Mouse (Mus musculus) left cerebral cortex, adult 18-20 months (tissue): ENCODE data around the gene Gm45808. TPM values are rescaled to one million over a fixed set of nuclear protein-coding genes. Genes with fewer than 3 reads are reported as not detected.
A peak's percentile ranks its signal among the peaks of the same experiment; 100 is the strongest.
"Not testable (repeated sequence)": the region's sequence is repeated elsewhere in the genome, so short reads cannot be mapped to it uniquely, and the experiment has no call there.

Experiments used
- DNase-seq, 2 experiments: peaks; one replicate each; pipeline ENCODE4 v3.0.0; 2021 to 2022; ENCODE audit warnings: low spot score in 2 of 2, mixed read lengths in 1 of 2
- total RNA-seq, 2 experiments: library from RNA; stranded (reverse); gene quantifications; 2 replicates each; pipeline ENCODE4 v1.2.3; 2021

The Gm45808 gene
- total RNA-seq, 2 experiments from 2014 or later = 2.5 to 3.8 TPM

- peak; percentile 88 to 91 for DNase-seq
Measured at GRCm38 (mm10) chr7:45509912-45510787, 23.5 kb upstream of the Gm45808 start, which contains the start of gene Nucb1. Nucb1 (minus strand) TSS chr7:45510406.

GRCm38 (mm10) chr7:45509181-45509882 lies 22.7 kb upstream of the Gm45808 start:
- DNase-seq = no peak

DNA sequence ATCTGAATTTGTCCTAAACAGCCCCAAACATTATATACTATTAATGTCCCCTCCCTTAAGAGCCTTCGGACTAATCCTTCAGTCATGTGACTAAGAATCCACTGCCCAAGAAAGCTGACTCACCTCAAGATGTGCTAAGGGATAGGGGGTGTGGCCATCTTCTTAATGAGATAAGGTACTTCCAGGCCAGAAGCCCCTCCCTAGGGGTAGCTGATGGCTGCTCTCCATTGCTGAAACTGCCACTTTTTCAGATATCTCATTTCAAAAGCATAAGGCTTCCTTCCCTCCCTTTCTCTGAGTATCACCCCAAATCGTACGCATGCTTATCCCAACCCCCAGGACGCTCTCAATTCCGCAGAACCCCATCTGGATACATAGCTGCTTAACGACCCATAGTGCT lies 21.9 kb upstream of the Gm45808 start:
- no peak for DNase-seq

DNA sequence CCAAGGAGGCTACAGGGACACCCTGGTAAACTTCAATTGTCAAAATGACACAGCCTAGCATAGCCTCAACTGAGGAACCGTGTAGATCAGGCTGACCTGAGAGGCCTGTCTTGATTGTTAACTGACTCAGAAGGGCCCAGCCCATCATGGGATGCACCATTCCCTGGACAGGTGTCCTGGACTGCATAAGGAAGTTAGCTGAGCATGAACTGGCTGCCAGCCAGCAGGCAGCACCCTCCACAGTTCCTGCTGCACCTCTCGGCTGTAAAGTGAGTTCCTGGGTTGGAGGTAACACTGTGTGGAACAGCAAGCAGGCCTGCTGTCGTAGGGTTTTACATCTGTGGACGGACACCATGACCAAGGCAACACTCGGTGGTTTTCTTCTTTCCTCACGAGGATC lies 21.0 kb upstream of the Gm45808 start:
- no peak for DNase-seq

DNA sequence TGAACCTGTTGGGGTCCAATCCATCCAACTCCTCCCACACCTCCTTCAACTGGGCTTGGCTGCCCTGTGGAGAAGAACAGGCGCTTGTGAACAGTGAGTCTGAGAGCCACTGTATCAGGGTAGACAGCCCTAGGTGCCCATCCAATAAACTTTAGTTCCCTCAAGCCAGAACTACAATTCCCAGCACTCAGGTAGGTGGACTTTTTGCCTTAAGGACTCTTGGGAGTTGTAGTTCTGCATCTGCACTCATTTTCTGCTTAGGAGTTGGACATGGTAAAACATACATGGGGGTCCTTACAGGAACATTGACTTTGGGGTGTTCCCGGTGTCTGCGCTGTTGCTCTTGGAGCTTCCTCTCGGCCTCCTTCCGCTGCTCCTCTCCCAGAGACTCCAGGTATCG lies 11.8 kb upstream of the Gm45808 start:
- no peak for DNase-seq

DNA sequence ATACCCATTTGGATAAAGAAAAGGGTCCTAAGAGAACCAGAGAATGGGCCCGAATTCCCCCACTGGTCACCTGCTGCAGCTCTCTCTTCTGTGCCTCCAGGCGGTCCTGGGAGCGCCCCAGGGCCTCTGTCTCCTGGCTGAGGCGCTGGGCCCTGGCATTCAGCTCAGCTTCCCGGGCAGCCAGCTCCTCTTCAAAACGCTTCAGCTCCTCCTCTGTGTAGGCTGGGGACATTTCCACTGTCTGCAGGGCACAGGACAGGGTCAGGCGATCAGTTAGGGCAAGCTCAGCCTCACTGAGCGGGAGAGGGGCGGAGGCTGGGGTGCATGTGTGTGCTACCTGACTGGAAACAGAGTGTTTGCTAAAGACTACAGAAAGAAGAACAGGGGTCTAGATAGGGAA lies 7.9 kb upstream of the Gm45808 start:
- DNase-seq = no peak

DNA sequence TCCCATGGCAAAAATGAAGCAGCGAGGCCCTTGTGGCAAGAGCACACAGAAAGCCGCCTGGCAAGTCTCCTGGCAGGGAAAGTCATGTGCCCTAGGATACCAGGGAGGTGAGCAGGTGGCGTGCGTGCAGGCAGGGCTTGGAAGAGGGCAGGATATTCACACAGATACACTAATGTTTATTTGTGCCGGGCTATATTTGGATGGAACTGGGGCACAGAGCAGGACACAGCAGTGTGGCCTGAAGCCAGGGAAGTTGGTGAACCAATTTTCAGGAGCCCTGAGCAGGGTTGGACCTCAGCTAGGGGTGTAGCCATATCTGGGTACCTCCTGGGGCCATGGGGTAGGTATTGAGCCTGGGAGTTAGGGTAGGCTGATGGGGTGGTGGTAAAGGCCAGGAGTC lies 6.3 kb upstream of the Gm45808 start:
- DNase-seq = no peak

DNA sequence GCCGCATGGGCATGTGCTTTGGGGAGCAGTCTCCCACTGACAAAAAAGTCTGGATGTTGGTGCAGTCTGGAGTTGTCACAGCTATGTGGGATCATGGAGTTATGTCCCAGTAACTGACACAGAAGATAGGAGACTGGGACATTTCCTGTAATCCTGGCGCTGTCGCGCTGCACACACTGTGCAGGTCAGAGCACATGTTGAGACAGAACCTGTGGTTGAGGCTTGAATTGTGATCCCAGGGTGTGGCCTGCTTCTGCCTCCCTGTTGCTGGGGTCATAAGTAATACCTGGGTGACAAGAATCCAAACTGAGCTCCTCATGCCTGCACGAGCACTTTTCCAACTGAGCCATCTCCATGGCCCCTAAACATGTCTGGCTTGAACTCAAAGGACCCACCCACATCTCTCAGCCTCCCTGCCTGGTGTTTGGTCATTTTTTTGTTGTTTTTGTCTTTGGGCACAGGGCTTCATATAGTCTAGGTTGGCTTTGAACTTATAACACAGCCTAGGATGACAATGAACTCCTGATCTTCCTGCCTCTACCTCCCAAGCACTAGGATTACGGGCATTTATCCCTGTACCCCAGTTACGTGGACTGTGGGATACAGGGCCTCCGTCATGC lies 5.7 kb upstream of the Gm45808 start:
- no peak for DNase-seq

DNA sequence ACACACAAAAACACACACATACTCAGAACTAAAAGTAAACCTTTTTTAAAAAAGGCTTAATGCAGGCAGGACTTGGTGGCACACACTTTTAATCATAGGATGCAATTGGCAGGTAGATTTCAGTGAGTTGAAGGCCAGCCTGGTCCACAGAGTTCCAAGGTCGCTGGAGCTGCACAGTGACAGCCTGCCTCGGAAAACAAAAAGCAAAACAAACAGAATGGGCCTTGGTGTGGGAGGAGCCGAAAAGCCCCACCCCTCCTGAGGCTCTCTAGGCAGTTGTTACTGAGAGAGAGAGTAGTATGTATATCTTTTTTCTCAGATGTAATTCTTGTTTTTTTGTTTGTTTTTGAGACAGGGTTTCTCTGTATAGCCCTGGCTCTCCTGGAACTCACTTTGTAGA lies 4.7 kb upstream of the Gm45808 start:
- DNase-seq = no peak

- peak; percentile 24 to 30 for DNase-seq
Measured at GRCm38 (mm10) chr7:45490822-45491221, 4.2 kb upstream of the Gm45808 start.

DNA sequence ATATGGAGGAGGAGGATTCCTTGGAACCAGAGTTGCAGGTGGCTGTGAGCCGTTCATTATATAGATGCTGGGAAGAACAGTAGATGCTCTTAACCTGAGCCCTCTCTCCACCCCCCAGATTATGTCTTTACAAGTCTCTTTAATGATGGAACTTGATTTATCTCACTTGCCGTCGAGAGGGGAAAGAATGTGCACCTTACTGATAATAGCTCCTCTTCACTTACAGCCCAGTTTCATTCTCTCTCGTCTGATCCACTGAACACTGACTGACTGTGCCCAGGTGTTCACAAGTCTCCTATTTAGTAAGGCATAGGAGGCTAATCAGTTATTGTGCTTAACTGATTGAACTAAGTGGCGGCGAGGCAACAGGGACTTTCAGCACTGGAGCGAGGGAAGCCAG lies 3.0 kb upstream of the Gm45808 start:
- DNase-seq = no peak

GRCm38 (mm10) chr7:45488293-45489204 lies 1.9 kb upstream of the Gm45808 start, which contains the start of gene Dhdh:
Dhdh (minus strand) TSS chr7:45488805.
- peak; percentile 47 to 49 for DNase-seq

DNA sequence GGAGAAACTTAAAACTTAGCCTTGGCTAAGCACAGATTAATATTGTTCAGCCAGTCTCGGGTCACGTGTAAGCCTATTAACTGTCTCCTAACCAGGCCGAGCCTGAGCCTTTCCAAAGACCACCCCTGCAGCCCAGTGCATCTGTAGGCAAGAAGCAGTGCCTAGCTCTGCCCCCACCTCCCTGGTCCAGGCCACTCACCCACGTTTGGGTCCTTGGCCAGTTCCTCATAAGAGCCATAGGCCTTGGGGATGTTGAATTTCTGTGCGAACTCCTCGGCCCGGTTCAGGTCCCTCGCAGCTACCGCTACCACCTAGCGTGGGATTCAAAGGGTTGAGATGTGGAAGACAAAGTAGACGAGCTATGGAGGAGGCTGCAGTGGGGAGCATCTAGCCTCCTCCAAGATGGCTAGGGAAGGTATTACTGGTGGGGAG lies 1.3 kb upstream of the Gm45808 start:
- no peak for DNase-seq

GRCm38 (mm10) chr7:45486158-45486557 lies 453 bp downstream of the Gm45808 start:
- no peak for DNase-seq

GRCm38 (mm10) chr7:45484985-45485384 lies 1.6 kb downstream of the Gm45808 start:
- DNase-seq = not testable (repeated sequence)

DNA sequence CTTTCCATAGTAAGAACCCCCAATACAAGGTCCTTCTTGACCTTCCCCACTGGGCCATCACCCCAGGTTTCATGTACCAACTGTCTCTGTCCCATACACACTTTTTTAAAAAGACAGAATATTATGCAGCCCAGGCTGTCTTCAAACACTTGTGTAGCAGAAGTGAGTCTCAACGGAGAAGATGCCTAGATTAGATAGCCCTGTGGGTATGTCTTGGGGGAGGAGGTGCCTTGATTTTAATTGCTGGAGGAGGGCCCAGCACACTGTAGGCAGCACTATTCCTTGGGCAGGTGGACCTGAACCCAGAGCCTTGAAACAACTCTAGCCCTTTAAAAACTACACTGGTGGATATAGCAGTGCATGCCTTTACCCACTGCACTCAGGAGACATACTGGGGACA lies 4.4 kb downstream of the Gm45808 start:
- DNase-seq = no peak

DNA sequence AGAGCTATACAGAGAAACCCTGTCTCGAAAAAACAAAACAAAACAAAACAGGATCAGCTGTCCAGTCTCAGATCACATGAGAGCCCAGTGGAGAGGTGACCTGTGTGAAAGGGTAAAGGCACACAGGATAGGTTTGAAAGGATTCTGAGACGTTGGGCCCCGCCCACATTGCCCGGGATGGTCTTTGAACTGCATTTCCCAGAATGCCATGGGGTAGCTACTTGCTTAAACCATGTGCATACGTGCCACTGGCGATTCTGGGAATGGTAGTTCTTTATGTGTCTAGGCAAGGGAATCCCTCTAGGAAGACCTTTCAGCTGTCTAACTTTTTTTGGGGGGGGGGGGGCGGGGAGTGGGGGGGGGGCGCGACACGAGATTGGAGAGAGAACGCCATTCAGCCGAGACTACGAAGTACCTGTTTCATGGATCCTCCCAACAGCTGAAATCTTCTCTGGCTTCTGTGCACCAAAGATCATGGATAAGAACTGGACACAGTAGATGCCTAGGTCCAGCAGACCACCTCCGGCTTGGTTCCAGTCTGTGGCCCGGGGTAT lies 5.2 kb downstream of the Gm45808 start, which contains the start of gene Tulp2:
Gene Tulp2, plus strand, starts transcription at position 504 of the 554 bp plus-strand sequence.
- DNase-seq = peak; percentile 66 to 71

- DNase-seq = not testable (repeated sequence)
Measured at GRCm38 (mm10) chr7:45480310-45480709, 6.3 kb downstream of the Gm45808 start.

- no peak for DNase-seq
Measured at GRCm38 (mm10) chr7:45478774-45479173, 7.8 kb downstream of the Gm45808 start.

DNA sequence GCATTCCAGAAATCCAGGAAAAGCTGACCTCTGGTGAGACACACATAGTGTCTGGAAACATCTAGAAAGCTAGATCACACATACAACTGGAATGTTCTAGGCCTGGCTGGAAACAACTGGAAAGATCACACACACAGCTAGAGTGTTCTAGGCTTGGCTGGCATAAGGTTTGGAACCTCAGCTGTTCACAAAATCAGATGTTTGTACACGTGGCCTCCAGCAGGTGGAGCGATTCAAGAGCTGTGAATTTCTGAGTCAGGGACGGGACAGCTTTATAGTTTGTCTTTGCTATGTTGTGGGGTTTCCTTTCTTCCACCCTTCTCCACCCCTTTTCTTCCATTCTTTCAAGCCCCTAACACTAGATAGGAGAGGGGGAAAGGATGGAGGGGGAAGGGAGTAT lies 9.6 kb downstream of the Gm45808 start:
- peak; percentile 64 to 70 for DNase-seq
